Mouse (Mus musculus) MN1 (cell line): ENCODE measurements at regions not wholly inside any gene's neighbourhood (a gene's known extent, or its start where the extent isn't known, plus 50 kb on each side); places are given as distances from the start of the nearest gene placed in this dataset.

ENCODE experiments used
- DNase-seq: peaks from one replicate; pipeline ENCODE4 v3.0.0-alpha.2; 2016; ENCODE audit warnings: low spot score

DNA sequence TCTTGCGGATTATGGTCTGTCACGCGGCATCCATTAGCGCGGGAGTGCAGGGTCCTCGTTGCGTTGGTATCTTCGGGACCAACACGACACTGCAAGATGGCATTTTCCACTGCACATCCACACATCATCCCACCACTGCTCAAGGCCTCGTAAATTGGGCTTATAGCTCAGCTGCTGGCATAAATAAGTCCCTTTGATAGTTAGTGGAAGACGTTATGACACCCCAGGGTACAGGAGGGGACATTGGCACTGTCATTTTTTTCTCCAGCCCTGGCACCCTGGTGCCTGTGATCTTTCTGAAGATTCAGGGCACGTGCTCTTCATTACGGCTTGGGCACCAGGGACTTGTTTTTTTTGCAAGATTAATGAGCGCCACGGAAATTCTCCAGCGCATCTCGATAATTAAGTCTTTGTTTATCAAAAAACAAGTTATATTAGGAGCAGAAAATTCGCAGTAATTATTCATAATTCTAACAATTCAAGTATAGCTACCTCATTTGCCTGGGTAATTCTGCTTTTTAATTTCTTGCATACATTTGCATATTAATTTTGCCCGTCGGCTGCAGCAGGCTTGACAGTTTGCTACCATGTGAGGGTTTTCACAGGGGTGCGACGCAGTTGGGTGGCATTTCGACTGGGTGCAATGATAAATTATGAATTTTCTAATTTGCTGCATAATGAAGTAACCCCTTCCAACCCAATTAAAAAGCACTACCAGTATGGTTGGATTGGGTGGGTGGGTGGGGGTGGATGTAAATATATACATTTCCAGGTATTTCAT lies 119.1 kb downstream of the Vrk1 start:
- no peak for DNase-seq

DNA sequence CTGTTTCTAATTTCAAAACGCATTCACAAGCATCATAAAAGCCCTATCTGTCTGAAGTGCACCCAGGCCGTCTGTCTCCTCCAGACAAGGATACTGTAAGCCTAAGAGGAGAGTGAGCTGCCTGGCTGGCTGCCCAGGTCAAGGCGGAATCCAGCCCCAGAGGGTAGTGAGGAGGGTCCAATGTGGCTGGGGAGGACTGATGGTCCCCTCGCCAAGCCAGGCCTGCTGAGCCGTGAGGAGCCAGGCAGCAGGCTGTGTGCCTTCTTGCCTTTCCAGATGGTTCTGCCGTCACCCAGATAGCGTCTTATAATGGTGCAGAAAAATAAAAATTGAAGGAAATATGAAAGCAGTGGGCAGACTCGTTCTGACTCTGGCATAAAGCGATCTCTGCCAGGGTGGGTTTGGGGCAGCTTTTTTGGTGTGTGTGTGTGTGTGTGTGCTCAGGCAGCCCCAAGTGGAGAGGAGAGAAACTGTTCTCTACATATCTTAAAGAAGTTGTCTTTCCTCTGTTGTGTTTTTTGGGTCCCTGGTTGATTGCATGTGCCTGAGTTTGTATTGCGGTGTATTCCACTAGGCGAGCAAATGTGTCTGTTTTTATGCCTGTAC lies 120.1 kb downstream of the Vrk1 start:
- no peak for DNase-seq

GRCm38 (mm10) chr12:106132715-106133114 lies 122.7 kb downstream of the Vrk1 start:
- DNase-seq: no peak

GRCm38 (mm10) chr12:106138466-106138865 lies 128.4 kb downstream of the Vrk1 start:
- no peak for DNase-seq

DNA sequence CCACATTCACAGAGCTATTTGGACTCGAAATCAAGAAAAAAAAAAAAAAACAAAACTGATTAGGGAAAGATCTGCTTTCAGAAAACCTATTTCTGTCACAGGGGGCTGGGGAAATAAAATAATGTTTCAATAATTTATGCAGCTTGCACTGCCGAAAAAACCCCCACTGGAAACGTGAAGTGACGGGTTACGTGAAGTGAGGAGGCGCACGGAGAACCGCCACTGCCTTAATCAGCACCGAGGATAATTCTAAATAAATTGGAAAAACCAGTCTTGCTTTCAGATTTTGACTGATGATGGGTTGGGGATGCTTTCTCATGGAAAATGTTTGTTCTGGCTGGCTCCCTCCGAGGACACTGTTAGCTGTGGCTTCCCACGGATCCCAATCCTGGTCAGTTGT lies 129.5 kb downstream of the Vrk1 start:
- no peak for DNase-seq

DNA sequence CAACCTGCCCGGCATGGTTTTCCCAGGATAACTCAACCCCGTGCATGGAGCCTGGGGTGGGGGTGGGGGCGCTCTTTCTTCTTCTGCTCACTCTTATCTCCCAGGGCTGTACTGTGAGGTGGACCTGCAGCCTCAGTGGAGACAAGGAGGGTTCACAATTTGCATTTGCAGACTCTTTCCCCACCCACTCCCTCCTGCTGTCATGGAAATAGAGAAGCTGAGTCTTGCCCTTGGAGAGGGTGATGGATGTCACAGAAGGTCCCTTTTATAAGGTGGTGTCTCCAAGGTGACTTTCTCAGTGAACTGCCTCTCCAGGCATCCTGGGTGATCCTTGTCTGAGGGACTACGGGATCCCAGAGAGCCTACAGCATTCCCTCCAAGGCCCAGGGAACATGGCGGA lies 129.9 kb downstream of the Vrk1 start:
- no peak for DNase-seq

DNA sequence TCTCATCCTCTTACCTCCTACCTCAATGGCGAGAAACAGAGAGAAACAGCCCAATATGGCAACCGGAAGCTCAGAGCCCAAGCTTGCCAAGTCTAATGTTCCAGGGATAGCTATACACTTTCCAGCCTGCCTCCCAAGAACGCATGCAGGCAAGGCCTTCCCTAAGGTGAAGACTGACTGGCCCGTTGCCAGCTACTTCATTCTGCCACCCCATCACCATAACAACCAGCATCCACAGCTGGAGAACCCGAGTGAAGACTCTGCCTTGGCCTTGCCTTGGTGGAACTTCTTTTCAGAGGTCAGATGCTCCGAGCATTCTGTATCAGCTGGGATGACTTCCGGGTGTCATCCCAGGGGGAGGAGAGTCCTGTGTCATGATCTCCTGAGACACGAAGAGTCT lies 130.6 kb downstream of the Vrk1 start:
- peak; percentile 9 for DNase-seq

GRCm38 (mm10) chr12:106143548-106143947 lies 133.5 kb downstream of the Vrk1 start:
- no peak for DNase-seq

- DNase-seq: no peak
These were observed 146.8 kb downstream of the Vrk1 start for GRCm38 (mm10) chr12:106156837-106157236.

DNA sequence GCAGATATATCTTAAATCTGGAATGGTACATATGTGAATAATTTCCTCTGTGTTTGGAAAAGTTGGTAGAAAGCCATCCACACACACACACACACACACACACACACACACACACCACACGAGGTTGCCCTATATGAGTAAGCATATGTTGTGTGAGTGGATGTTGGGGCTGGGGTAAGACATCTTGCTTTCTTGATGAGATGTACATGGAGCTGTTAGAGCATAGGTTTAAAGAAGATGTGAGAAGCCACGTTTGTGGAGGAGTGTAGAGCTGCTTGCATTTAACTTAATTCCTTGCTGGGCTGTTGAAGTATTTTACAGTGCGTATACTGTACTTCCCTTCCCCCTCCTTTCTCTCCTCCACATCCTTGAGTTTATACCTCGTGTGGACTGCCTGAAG lies 147.8 kb downstream of the Vrk1 start:
- no peak for DNase-seq

GRCm38 (mm10) chr12:106158620-106159019 lies 148.6 kb downstream of the Vrk1 start:
- DNase-seq: no peak

DNA sequence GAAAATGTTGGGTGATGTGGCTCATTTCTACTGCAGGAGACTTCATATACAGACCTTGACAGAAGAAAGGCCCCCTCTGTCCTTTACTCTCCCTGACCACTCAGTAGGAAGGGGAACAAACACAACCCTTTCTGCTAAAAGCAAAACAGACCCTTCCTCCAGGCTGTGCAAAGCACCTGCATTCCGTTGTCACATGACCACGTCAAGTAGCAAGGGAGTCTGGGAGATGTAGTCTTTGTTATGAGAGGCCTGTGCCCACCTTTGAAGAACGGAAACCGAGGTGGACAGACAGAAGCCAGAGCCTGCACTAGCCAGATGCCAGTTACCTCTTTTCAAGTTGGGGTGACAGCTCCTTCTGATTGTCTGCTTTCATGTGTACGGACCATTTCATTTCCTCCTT lies 161.3 kb downstream of the Vrk1 start:
- DNase-seq: no peak

- DNase-seq: no peak
These were observed 163.2 kb downstream of the Vrk1 start for GRCm38 (mm10) chr12:106173211-106173610.

- no peak for DNase-seq
These were observed 164.3 kb downstream of the Vrk1 start for GRCm38 (mm10) chr12:106174070-106174980.

DNA sequence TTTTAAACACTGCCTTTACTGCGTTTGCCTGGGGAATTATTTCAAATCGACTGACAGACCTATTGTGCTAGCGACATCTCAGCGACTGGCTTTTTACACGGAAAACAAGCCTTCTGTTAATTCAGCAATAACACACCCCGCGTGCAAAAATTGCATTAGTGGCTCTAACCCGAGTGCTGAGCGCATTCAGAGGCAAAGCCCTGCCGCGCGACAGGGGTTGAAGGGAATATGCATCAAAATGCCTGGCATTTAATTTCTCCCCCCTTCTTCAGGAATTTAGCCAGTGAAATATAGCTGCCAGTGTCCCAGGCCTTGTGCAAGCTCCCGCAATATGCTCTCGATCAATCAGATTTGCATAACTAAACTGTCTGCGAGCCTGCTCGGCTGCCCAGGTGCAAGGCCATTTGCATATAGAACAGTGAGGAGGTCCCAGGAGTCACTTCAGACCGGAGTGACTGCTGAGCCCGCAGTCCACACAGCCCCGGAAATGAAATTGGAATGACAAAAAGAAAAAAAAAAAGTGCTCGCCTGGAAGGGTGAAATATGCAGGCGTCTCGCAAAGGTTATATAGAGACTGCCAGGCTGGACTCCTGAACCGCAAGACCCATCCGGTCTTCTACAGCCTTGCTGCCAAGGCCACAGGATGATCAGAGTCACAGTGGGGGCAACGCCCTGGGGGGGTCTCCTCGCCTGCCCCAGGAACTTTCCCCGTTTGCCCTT lies 165.1 kb downstream of the Vrk1 start:
- no peak for DNase-seq

GRCm38 (mm10) chr12:106177302-106177701 lies 167.3 kb downstream of the Vrk1 start:
- no peak for DNase-seq

GRCm38 (mm10) chr12:106177861-106178260 lies 167.8 kb downstream of the Vrk1 start:
- DNase-seq: no peak

DNA sequence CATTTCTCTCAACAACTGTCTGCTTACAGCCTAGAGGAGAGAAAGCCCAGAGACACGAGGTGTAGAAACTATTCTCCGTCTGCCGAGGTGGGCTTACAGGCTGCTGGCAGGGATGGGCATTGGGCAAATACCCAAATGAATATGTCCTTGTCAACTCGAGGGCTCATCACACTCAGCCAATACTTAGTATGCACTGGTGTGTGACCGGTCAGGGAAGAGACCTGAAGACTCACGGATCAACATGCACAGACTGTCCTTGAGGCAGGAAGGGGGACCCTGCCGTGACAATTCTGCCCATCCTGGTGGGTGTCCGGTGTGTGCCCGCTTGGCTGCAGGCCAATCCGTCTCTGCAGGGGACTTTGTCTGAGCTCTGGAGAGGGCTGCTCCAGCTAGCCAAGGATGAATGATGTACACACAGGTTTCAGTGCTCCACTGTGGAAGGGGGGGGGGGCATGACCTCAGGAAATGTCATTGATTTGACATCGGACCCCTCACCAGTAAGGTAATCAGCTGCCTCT lies 168.7 kb downstream of the Vrk1 start:
- no peak for DNase-seq

- DNase-seq: no peak
These were observed 172.9 kb downstream of the Vrk1 start for GRCm38 (mm10) chr12:106182923-106183322.

- no peak for DNase-seq
These were observed 173.9 kb downstream of the Vrk1 start for GRCm38 (mm10) chr12:106183973-106184372.

DNA sequence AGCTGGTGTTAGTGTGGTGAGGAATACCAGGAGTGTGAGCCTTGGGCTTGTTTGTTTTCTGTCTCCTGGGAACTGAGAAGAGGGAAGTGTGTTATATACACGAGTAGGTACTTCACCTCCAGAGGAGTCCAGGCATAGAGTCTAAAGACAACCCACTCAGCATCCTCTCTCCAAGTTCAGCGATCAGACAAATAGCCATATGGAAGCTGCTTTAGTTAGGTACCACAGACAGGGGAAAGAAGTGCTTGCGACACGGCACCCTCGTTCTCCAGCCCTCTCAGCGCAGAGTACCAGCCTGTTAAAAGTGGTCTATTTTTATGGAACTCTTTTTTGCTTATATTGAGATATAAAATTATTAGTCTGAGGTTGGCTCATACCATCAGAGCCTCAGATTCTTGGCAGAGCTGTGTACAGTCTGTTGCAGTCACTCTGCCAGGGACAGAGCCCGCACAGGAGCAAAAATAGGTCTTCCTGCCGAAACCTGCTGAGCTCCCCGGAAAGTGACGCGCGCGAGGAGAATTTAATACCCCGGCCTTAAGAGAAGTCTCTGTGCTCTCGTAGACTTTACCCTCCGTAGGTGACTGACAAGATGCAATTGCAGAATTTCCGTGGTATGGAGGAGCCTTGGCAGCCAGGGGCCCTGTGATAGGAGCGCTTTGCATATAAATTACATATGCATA lies 175.5 kb downstream of the Vrk1 start:
- DNase-seq: no peak
